Mouse (Mus musculus) intestine, embryonic 15.5 days (tissue): ENCODE measurements around the gene Vwa3b. TPM values are rescaled to one million over a fixed set of nuclear protein-coding genes. Genes with fewer than 3 reads are reported as not detected.

Source experiments
- ATAC-seq: fragments of 200-750 bp; cut with Nextera tagmentation; 2 replicates; pipeline ENCODE4 v1.8.0; 2017; ENCODE audit warnings: moderate TSS enrichment, moderate library complexity
- H3K27ac ChIP-seq: fragments of 300-500 bp; sonication (generic); 2 replicates; pipeline ENCODE4 v1.5.1; 2015; ENCODE audit warnings: mild to moderate bottlenecking, inconsistent platforms
- H3K27me3 ChIP-seq: fragments of 300-500 bp; sonication (generic); replicated peaks from 2 replicates; pipeline ENCODE4 v1.6.1; 2015; ENCODE audit warnings: inconsistent platforms
- H3K36me3 ChIP-seq: fragments of 300-500 bp; sonication (generic); 2 replicates; pipeline ENCODE4 v1.6.1; 2015; ENCODE audit warnings: inconsistent platforms
- H3K4me1 ChIP-seq: fragments of 300-500 bp; sonication (generic); replicated peaks from 2 replicates; pipeline ENCODE4 v1.6.1; 2015; ENCODE audit warnings: inconsistent platforms
- H3K4me2 ChIP-seq: fragments of 300-500 bp; sonication (generic); replicated peaks from 2 replicates; pipeline ENCODE4 v1.6.1; 2015; ENCODE audit warnings: mild to moderate bottlenecking, inconsistent platforms
- H3K4me3 ChIP-seq: fragments of 300-500 bp; sonication (generic); replicated peaks from 2 replicates; pipeline ENCODE4 v1.5.1; 2015; ENCODE audit warnings: inconsistent platforms
- H3K9ac ChIP-seq: fragments of 300-500 bp; sonication (generic); 2 replicates; pipeline ENCODE4 v1.6.1; 2015; ENCODE audit warnings: inconsistent platforms
- H3K9me3 ChIP-seq: fragments of 300-500 bp; sonication (generic); 2 replicates; pipeline ENCODE4 v1.6.1; 2016; ENCODE audit warnings: inconsistent platforms
- WGBS: fragments of 180-500 bp; shearing (Covaris S2); methylation state at CpG from one replicate; pipeline ENCODE4 v1.1.7; 2015; 5-methylcytosine and 5-hydroxymethylcytosine counted together
- polyA plus RNA-seq: library from polyadenylated mRNA; unstranded; fragments of >200 nt; fragmentation: Nextera tagmentation; extraction: Ambion mirVana; gene quantifications from 2 replicates; pipeline ENCODE4 v1.2.1, GENCODE M21; 2015

Vwa3b gene
- polyA plus RNA-seq, 1 experiment from 2014 or later: 1.7 TPM

GRCm38 (mm10) chr1:37042769-37043168 lies 16.4 kb downstream of the Vwa3b start:
- Histone ChIP-seq H3K4me1 (no peaks in the 10 kb centered on the region), H3K9ac (no peak overlapping the region), H3K27me3 (no peaks in the 10 kb centered on the region), H3K4me2 (no peak overlapping the region), H3K36me3 (no peaks in the 10 kb centered on the region), H3K9me3 (no peaks in the 10 kb centered on the region), H3K4me3 (no peak overlapping the region), H3K27ac (no peak overlapping the region)
- WGBS: 86% methylated on average over 8 of the region's 8 CpGs
- ATAC-seq: no peak

GRCm38 (mm10) chr1:37043196-37043595 lies 16.8 kb downstream of the Vwa3b start:
- ATAC-seq: no peak
- no peak overlapping the region for H3K4me2 ChIP-seq
- no peak overlapping the region for H3K4me3 ChIP-seq
- no peaks in the 10 kb centered on the region for H3K27me3 ChIP-seq
- no peaks in the 10 kb centered on the region for H3K9me3 ChIP-seq
- 96% methylated on average over 3 of the region's 3 CpGs for WGBS
- H3K36me3 ChIP-seq: no peaks in the 10 kb centered on the region
- no peaks in the 10 kb centered on the region for H3K4me1 ChIP-seq
- no peak overlapping the region for H3K9ac ChIP-seq
- no peak overlapping the region for H3K27ac ChIP-seq

GRCm38 (mm10) chr1:37045472-37045871 lies 19.1 kb downstream of the Vwa3b start:
- Histone ChIP-seq H3K4me3 (no peak overlapping the region), H3K9ac (no peak overlapping the region), H3K27me3 (no peaks in the 10 kb centered on the region), H3K9me3 (no peaks in the 10 kb centered on the region), H3K36me3 (no peaks in the 10 kb centered on the region), H3K4me1 (no peaks in the 10 kb centered on the region), H3K27ac (no peak overlapping the region), H3K4me2 (no peak overlapping the region)
- WGBS: 37% methylated on average over 5 of the region's 5 CpGs
- no peak for ATAC-seq

GRCm38 (mm10) chr1:37049159-37049558 lies 22.8 kb downstream of the Vwa3b start:
- Histone ChIP-seq H3K4me1 (no peaks in the 10 kb centered on the region), H3K9ac (no peak overlapping the region), H3K36me3 (no peaks in the 10 kb centered on the region), H3K4me3 (no peak overlapping the region), H3K4me2 (no peak overlapping the region), H3K9me3 (no peaks in the 10 kb centered on the region), H3K27me3 (no peaks in the 10 kb centered on the region), H3K27ac (no peak overlapping the region)
- no peak for ATAC-seq
- 28% methylated on average over 4 of the region's 4 CpGs for WGBS

GRCm38 (mm10) chr1:37053691-37054090 lies 27.3 kb downstream of the Vwa3b start:
- Histone ChIP-seq H3K9me3 (no peaks in the 10 kb centered on the region), H3K36me3 (no peaks in the 10 kb centered on the region), H3K4me2 (no peak overlapping the region), H3K27me3 (no peaks in the 10 kb centered on the region), H3K4me1 (no peaks in the 10 kb centered on the region), H3K27ac (no peak overlapping the region), H3K9ac (no peak overlapping the region), H3K4me3 (no peak overlapping the region)
- 53% methylated on average over 4 of the region's 4 CpGs for WGBS
- no peak for ATAC-seq

- no peaks in the 10 kb centered on the region for H3K36me3 ChIP-seq
- no peak overlapping the region for H3K4me3 ChIP-seq
- no peak for ATAC-seq
- 84% methylated on average over 6 of the region's 6 CpGs for WGBS
- 0 out of 2 replicates have a peak, but pooled peaks cover 2% of the 10 kb centered on the region for H3K4me1 ChIP-seq
- H3K27me3 ChIP-seq: no peaks in the 10 kb centered on the region
- H3K9ac ChIP-seq: no peak overlapping the region
- no peaks in the 10 kb centered on the region for H3K9me3 ChIP-seq
- H3K4me2 ChIP-seq: no peak overlapping the region
- no peak overlapping the region for H3K27ac ChIP-seq
Observed at GRCm38 (mm10) chr1:37056831-37057561, 30.6 kb downstream of the Vwa3b start.

- no peak; the same call in 1 of the 2 replicates for ATAC-seq
Observed at GRCm38 (mm10) chr1:37060856-37061255, 34.5 kb downstream of the Vwa3b start.

GRCm38 (mm10) chr1:37063053-37063452 lies 36.7 kb downstream of the Vwa3b start:
- H3K4me2 ChIP-seq: no peak overlapping the region
- 0 out of 2 replicates have a peak, but pooled peaks cover 2% of the 10 kb centered on the region for H3K4me1 ChIP-seq
- no peak overlapping the region for H3K4me3 ChIP-seq
- no peak for ATAC-seq
- H3K36me3 ChIP-seq: no peaks in the 10 kb centered on the region
- 89% methylated on average over 5 of the region's 5 CpGs for WGBS
- no peak overlapping the region for H3K9ac ChIP-seq
- no peak overlapping the region for H3K27ac ChIP-seq
- no peaks in the 10 kb centered on the region for H3K9me3 ChIP-seq
- H3K27me3 ChIP-seq: no peaks in the 10 kb centered on the region

More at GRCm38 (mm10) chr1:37060856-37061255, 34.5 kb downstream of the Vwa3b start:
- Histone ChIP-seq H3K9ac (no peak overlapping the region), H3K27me3 (no peaks in the 10 kb centered on the region), H3K36me3 (no peaks in the 10 kb centered on the region), H3K4me2 (no peak overlapping the region), H3K4me1 (0 out of 2 replicates have a peak, but pooled peaks cover 2% of the 10 kb centered on the region), H3K4me3 (no peak overlapping the region), H3K27ac (0 out of 2 replicates have a peak overlapping the region, but pooled peaks have one; percentile 1), H3K9me3 (no peaks in the 10 kb centered on the region)
- 58% methylated on average over 5 of the region's 5 CpGs for WGBS

GRCm38 (mm10) chr1:37063841-37064240 lies 37.4 kb downstream of the Vwa3b start:
- ATAC-seq: no peak
- H3K27me3 ChIP-seq: no peaks in the 10 kb centered on the region
- H3K36me3 ChIP-seq: no peaks in the 10 kb centered on the region
- no peaks in the 10 kb centered on the region for H3K9me3 ChIP-seq
- H3K4me2 ChIP-seq: no peak overlapping the region
- no peak overlapping the region for H3K9ac ChIP-seq
- 58% methylated on average over 4 of the region's 4 CpGs for WGBS
- no peak overlapping the region for H3K27ac ChIP-seq
- 0 out of 2 replicates have a peak, but pooled peaks cover 2% of the 10 kb centered on the region for H3K4me1 ChIP-seq
- H3K4me3 ChIP-seq: no peak overlapping the region

GRCm38 (mm10) chr1:37065658-37066412 lies 39.4 kb downstream of the Vwa3b start:
- no peaks in the 10 kb centered on the region for H3K36me3 ChIP-seq
- H3K9me3 ChIP-seq: no peaks in the 10 kb centered on the region
- H3K4me2 ChIP-seq: no peak overlapping the region
- 84% methylated on average over 11 of the region's 11 CpGs for WGBS
- 0 out of 2 replicates have a peak, but pooled peaks cover under 1% of the 10 kb centered on the region for H3K4me1 ChIP-seq
- H3K27me3 ChIP-seq: no peaks in the 10 kb centered on the region
- H3K9ac ChIP-seq: no peak overlapping the region
- H3K27ac ChIP-seq: no peak overlapping the region
- H3K4me3 ChIP-seq: no peak overlapping the region
- no peak for ATAC-seq

GRCm38 (mm10) chr1:37075759-37076158 lies 49.4 kb downstream of the Vwa3b start:
- H3K9me3 ChIP-seq: no peaks in the 10 kb centered on the region
- no peak for ATAC-seq
- no peak overlapping the region for H3K27ac ChIP-seq
- H3K4me1 ChIP-seq: no peaks in the 10 kb centered on the region; the same call in 1 of the 2 replicates
- H3K9ac ChIP-seq: no peak overlapping the region
- no peaks in the 10 kb centered on the region for H3K36me3 ChIP-seq
- H3K27me3 ChIP-seq: no peaks in the 10 kb centered on the region
- H3K4me2 ChIP-seq: no peak overlapping the region
- no peak overlapping the region for H3K4me3 ChIP-seq
- WGBS: 89% methylated on average over 7 of the region's 7 CpGs

- H3K4me1 ChIP-seq: no peaks in the 10 kb centered on the region; the same call in 1 of the 2 replicates
- H3K9ac ChIP-seq: no peak overlapping the region
- no peaks in the 10 kb centered on the region for H3K27me3 ChIP-seq
- no peak overlapping the region for H3K4me3 ChIP-seq
- no peak overlapping the region for H3K4me2 ChIP-seq
- H3K9me3 ChIP-seq: no peaks in the 10 kb centered on the region
- no peak for ATAC-seq
- WGBS: 67% methylated on average over 9 of the region's 9 CpGs
- no peaks in the 10 kb centered on the region for H3K36me3 ChIP-seq
- H3K27ac ChIP-seq: no peak overlapping the region
Observed at GRCm38 (mm10) chr1:37077266-37077665, 50.9 kb downstream of the Vwa3b start.
